Mouse (Mus musculus) neural tube, embryonic 14.5 days (tissue): ENCODE measurements around the gene Slc22a15. TPM values are rescaled to one million over a fixed set of nuclear protein-coding genes. Genes with fewer than 3 reads are reported as not detected.
A peak's percentile ranks its signal among the peaks of the same experiment; 100 is the strongest.

Source experiments
- ATAC-seq: fragments of 200-750 bp; cut with Nextera tagmentation; 2 replicates; pipeline ENCODE4 v1.8.0; 2017; ENCODE audit warnings: low read depth, mild to moderate bottlenecking, moderate TSS enrichment, moderate library complexity
- H3K27ac ChIP-seq: fragments of 300-500 bp; sonication (generic); 2 replicates; pipeline ENCODE4 v1.5.1; 2014; ENCODE audit warnings: low read depth, mild to moderate bottlenecking, control low read depth, low read length, moderate library complexity, mixed read lengths
- H3K27me3 ChIP-seq: fragments of 300-500 bp; sonication (generic); 2 replicates; pipeline ENCODE4 v1.6.1; 2014; ENCODE audit warnings: low read length; ENCODE audit not compliant: control insufficient read depth, insufficient read depth
- H3K36me3 ChIP-seq: fragments of 300-500 bp; sonication (generic); 2 replicates; pipeline ENCODE4 v1.6.1; 2014; ENCODE audit warnings: low read length, mixed read lengths; ENCODE audit not compliant: control insufficient read depth, insufficient read depth
- H3K4me1 ChIP-seq: fragments of 300-500 bp; sonication (generic); 2 replicates; pipeline ENCODE4 v1.6.1; 2014; ENCODE audit warnings: low read length; ENCODE audit not compliant: control insufficient read depth, insufficient read depth
- H3K4me2 ChIP-seq: fragments of 300-500 bp; sonication (generic); 2 replicates; pipeline ENCODE4 v1.6.1; 2014; ENCODE audit warnings: mild to moderate bottlenecking, low read depth, low read length, control low read depth
- H3K4me3 ChIP-seq: fragments of 300-500 bp; sonication (generic); 2 replicates; pipeline ENCODE4 v1.5.1; 2014; ENCODE audit warnings: low read depth, low read length, control low read depth, mixed read lengths
- H3K9ac ChIP-seq: fragments of 300-500 bp; sonication (generic); replicated peaks from 2 replicates; pipeline ENCODE4 v1.6.1; 2014; ENCODE audit warnings: low read depth, mild to moderate bottlenecking, control low read depth, low read length, mixed read lengths
- H3K9me3 ChIP-seq: fragments of 300-500 bp; sonication (generic); 2 replicates; pipeline ENCODE4 v1.6.1; 2016; ENCODE audit warnings: low read length; ENCODE audit not compliant: control insufficient read depth
- WGBS: fragments of 180-500 bp; shearing (Covaris S2); extraction: QIAGEN DNeasy Blood & Tissue Kit; methylation state at CpG from one replicate; pipeline ENCODE4 v1.1.7; 2014; 5-methylcytosine and 5-hydroxymethylcytosine counted together
- polyA plus RNA-seq: library from polyadenylated mRNA; unstranded; fragments of >200 nt; fragmentation: Nextera tagmentation; extraction: Ambion mirVana; gene quantifications from 2 replicates; pipeline ENCODE4 v1.2.1, GENCODE M21; 2014

Gene Slc22a15
- 6.1 and 7.0 TPM in 2 replicates for polyA plus RNA-seq

GRCm38 (mm10) chr3:101923843-101924740 lies at the start of gene Slc22a15:
Gene Slc22a15 (minus strand): TSS chr3:101924453.
- Histone ChIP-seq H3K4me3 (peak within 1 kb of the TSS; percentile 89), H3K27ac (peak within 1 kb of the TSS; percentile 97), H3K9ac (peak within 1 kb of the TSS; percentile 97), H3K4me1 (peaks cover 18% of the 10 kb centered on the region; the same call in 1 of the 2 replicates), H3K27me3 (no peaks in the 10 kb centered on the region), H3K36me3 (no peaks in the 10 kb centered on the region), H3K4me2 (peak within 1 kb of the TSS; percentile 76), H3K9me3 (no peaks in the 10 kb centered on the region)
- peak; percentile 91 for ATAC-seq
- WGBS: under 1% methylated on average over 70 of the region's 92 CpGs

DNA sequence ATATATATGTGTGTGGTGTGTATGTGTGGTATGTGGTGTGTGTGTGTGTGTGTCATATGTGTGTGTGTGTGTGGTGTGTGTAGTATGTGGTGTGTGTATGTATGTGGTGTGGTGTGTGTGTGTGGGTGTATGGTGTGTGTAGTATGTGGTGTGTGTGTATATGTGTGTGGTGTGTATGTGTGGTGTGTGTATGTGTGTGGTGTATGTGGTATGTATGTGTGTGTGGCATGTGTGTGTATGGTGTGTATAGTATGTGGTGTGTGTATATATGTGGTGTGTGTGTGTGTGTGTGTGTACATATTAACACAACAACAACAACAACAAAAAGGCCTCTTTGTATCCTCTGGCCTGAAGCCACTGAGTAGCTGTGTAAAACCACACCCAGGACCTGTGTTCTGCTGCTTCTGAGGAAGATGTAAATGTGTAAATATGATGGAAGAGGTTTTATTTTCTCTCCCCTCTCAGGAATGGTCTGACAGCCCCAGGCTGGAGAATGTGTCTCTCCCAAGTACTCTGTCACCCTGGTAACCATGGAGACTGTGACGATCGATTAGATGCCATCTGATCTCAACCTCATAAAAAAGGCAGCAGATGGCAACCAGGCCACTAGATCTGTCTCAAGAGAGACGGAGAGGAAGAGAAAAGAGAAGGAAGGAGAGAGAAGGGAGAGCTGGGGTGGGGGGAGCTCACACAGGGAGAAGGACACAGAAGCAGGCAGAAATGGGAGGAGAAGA lies 42.7 kb upstream of the Slc22a15 start:
- Histone ChIP-seq H3K4me3 (no peak overlapping the region), H3K27me3 (no peaks in the 10 kb centered on the region), H3K9me3 (no peaks in the 10 kb centered on the region), H3K4me1 (peaks cover 27% of the 10 kb centered on the region), H3K4me2 (no peak overlapping the region), H3K9ac (no peak overlapping the region), H3K27ac (peak overlapping the region; percentile 81), H3K36me3 (no peaks in the 10 kb centered on the region)
- 3% methylated on average over 3 of the region's 3 CpGs for WGBS
- ATAC-seq: peak; percentile 86

DNA sequence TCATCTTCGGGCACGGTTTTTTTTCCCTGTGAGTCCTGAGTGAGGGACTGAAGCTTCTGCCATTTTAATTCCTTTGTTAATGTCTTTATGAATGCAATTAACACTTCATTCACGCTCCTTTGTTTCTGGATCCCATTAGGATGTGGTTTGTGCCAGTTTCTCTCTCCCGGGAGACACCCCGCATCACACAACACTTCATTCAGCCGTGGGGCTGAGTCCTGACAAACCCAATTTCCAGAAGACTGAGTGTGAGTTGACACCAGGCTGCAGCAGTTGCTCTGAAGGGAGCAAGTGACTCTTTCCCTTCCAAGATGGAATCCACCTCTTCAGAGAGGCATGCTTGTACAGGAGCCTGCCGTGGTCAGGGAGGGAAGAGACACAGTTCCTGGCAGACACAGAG lies 40.1 kb upstream of the Slc22a15 start:
- Histone ChIP-seq H3K27ac (no peak overlapping the region), H3K4me3 (no peak overlapping the region), H3K4me2 (no peak overlapping the region), H3K27me3 (no peaks in the 10 kb centered on the region), H3K9me3 (no peaks in the 10 kb centered on the region), H3K36me3 (no peaks in the 10 kb centered on the region), H3K9ac (no peak overlapping the region), H3K4me1 (peaks cover 27% of the 10 kb centered on the region)
- ATAC-seq: no peak
- 21% methylated on average over 7 of the region's 7 CpGs for WGBS

DNA sequence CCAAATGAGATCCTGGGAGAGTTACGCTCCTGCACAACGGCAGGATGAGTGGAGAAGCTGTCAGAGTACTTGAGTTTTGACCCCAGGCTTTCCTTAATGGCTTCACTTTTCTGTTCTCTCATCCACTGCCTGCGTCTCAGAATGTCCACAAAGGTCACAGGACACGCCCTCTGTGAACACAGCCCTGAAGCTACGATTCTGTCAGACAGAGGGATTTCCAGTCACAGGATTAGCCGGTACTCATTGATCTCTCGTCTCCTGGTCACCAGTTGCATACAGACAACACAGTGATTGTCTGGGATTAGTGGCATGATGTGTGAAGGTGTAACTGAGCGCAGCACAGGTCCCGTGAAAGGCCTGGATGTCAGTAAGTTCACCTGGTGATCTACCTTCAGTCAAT lies 39.2 kb upstream of the Slc22a15 start:
- H3K27ac ChIP-seq: no peak overlapping the region

GRCm38 (mm10) chr3:101961146-101961835 lies 37.0 kb upstream of the Slc22a15 start:
- Histone ChIP-seq H3K27ac (no peak overlapping the region), H3K4me2 (no peak overlapping the region), H3K4me1 (peaks cover 10% of the 10 kb centered on the region; the same call in 1 of the 2 replicates), H3K9ac (no peak overlapping the region), H3K36me3 (no peaks in the 10 kb centered on the region), H3K4me3 (no peak overlapping the region), H3K9me3 (no peaks in the 10 kb centered on the region), H3K27me3 (no peaks in the 10 kb centered on the region)
- no peak for ATAC-seq
- WGBS: 73% methylated on average over 15 of the region's 15 CpGs

More for the DNA sequence above, 39.2 kb upstream of the Slc22a15 start:
- H3K27me3 ChIP-seq: no peaks in the 10 kb centered on the region
- no peak overlapping the region for H3K4me2 ChIP-seq
- H3K36me3 ChIP-seq: no peaks in the 10 kb centered on the region
- H3K9ac ChIP-seq: no peak overlapping the region
- H3K4me1 ChIP-seq: peaks cover 27% of the 10 kb centered on the region
- 24% methylated on average over 9 of the region's 9 CpGs for WGBS
- no peak overlapping the region for H3K4me3 ChIP-seq
- ATAC-seq: no peak
- no peaks in the 10 kb centered on the region for H3K9me3 ChIP-seq

- no peak for ATAC-seq
- H3K4me1 ChIP-seq: no peaks in the 10 kb centered on the region
- no peaks in the 10 kb centered on the region for H3K9me3 ChIP-seq
- no peak overlapping the region for H3K4me3 ChIP-seq
- no peak overlapping the region for H3K4me2 ChIP-seq
- no peaks in the 10 kb centered on the region for H3K36me3 ChIP-seq
- WGBS: 80% methylated on average over 3 of the region's 3 CpGs
- H3K27me3 ChIP-seq: no peaks in the 10 kb centered on the region
- no peak overlapping the region for H3K27ac ChIP-seq
- no peak overlapping the region for H3K9ac ChIP-seq
Measured at GRCm38 (mm10) chr3:101958047-101958446, 33.8 kb upstream of the Slc22a15 start.

GRCm38 (mm10) chr3:101953506-101953905 lies 29.3 kb upstream of the Slc22a15 start:
- WGBS: 75% methylated on average over 7 of the region's 7 CpGs

DNA sequence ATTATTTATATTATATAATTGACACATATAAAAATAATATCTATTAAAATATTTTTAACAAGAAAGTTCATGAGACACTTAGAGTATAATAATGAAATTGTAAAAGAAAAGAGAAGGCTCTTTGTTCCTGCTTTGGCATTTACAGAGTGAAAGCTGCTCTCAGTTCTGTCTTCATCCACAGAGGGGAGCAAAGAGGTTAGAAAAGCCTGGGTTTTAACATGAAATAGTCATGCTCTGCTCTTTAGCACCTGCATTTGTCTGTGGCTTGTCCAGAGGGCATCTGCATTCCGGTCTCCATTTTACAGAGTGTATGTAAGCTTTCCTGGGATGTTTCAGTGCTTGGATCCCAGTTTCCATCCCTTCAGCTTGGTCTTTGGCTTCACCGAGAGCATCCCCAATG lies 28.3 kb upstream of the Slc22a15 start:
- no peaks in the 10 kb centered on the region for H3K36me3 ChIP-seq
- no peak overlapping the region for H3K9ac ChIP-seq
- no peak overlapping the region for H3K4me2 ChIP-seq
- 81% methylated on average over 2 of the region's 2 CpGs for WGBS
- peak; percentile 64; the same call in 1 of the 2 replicates for ATAC-seq
- H3K9me3 ChIP-seq: no peaks in the 10 kb centered on the region
- H3K27me3 ChIP-seq: no peaks in the 10 kb centered on the region
- no peaks in the 10 kb centered on the region for H3K4me1 ChIP-seq
- H3K4me3 ChIP-seq: no peak overlapping the region
- H3K27ac ChIP-seq: no peak overlapping the region

More at GRCm38 (mm10) chr3:101953506-101953905, 29.3 kb upstream of the Slc22a15 start:
- no peaks in the 10 kb centered on the region for H3K36me3 ChIP-seq
- H3K4me2 ChIP-seq: no peak overlapping the region
- ATAC-seq: no peak
- no peak overlapping the region for H3K4me3 ChIP-seq
- H3K4me1 ChIP-seq: no peaks in the 10 kb centered on the region
- no peak overlapping the region for H3K27ac ChIP-seq
- no peaks in the 10 kb centered on the region for H3K9me3 ChIP-seq
- H3K27me3 ChIP-seq: no peaks in the 10 kb centered on the region
- H3K9ac ChIP-seq: no peak overlapping the region
